Mouse (Mus musculus): ENCODE measurements at regions not wholly inside any gene's neighbourhood (a gene's known extent, or its start where the extent isn't known, plus 50 kb on each side); places are given as distances from the start of the nearest gene placed in this dataset.

- WGBS = 79% methylated on average over 6 of the region's 6 CpGs
- Histone ChIP-seq H3K36me3 (replicated peaks) (no peaks in the 10 kb centered on the region), H3K27ac (replicated peaks) (no peak overlapping the region), H3K4me1 (peaks cover 25% of the 10 kb centered on the region), H3K27me3 (replicated peaks; ENCODE audit: low read depth, poor library complexity, severe bottlenecking) (no peaks in the 10 kb centered on the region), H3K4me3 (no peak overlapping the region), H3K9me3 (no peaks in the 10 kb centered on the region)
- DNase-seq (ENCODE audit: low spot score) = no peak
These were observed 53.5 kb upstream of the Ralgapa2 start for GRCm38 (mm10) chr2:146565693-146566092.

GRCm38 (mm10) chr2:146568171-146568842 is 56.2 kb upstream of the Ralgapa2 start:
- no peaks in the 10 kb centered on the region for H3K9me3 ChIP-seq
- no peaks in the 10 kb centered on the region for H3K27me3 ChIP-seq (replicated peaks; ENCODE audit: low read depth, poor library complexity, severe bottlenecking)
- DNase-seq (ENCODE audit: low spot score) = peak; percentile 26
- WGBS = 70% methylated on average over 11 of the region's 11 CpGs
- peaks cover 18% of the 10 kb centered on the region for H3K4me1 ChIP-seq
- no peaks in the 10 kb centered on the region for H3K36me3 ChIP-seq (replicated peaks)
- no peak overlapping the region for H3K27ac ChIP-seq (replicated peaks)
- no peak overlapping the region for H3K4me3 ChIP-seq

GRCm38 (mm10) chr2:146571036-146571435 is 58.9 kb upstream of the Ralgapa2 start:
- no peaks in the 10 kb centered on the region for H3K9me3 ChIP-seq
- H3K4me1 ChIP-seq = peaks cover 29% of the 10 kb centered on the region
- no peak overlapping the region for H3K27ac ChIP-seq (replicated peaks)
- H3K36me3 ChIP-seq (replicated peaks) = no peaks in the 10 kb centered on the region
- no peak overlapping the region for H3K4me3 ChIP-seq
- DNase-seq (ENCODE audit: low spot score) = no peak
- 92% methylated on average over 11 of the region's 11 CpGs for WGBS
- no peaks in the 10 kb centered on the region for H3K27me3 ChIP-seq (replicated peaks; ENCODE audit: low read depth, poor library complexity, severe bottlenecking)

- no peak for DNase-seq (ENCODE audit: low spot score)
- H3K4me1 ChIP-seq = peaks cover 34% of the 10 kb centered on the region
- H3K9me3 ChIP-seq = no peaks in the 10 kb centered on the region
- no peaks in the 10 kb centered on the region for H3K27me3 ChIP-seq (replicated peaks; ENCODE audit: low read depth, poor library complexity, severe bottlenecking)
- H3K36me3 ChIP-seq (replicated peaks) = no peaks in the 10 kb centered on the region
- H3K4me3 ChIP-seq = no peak overlapping the region
- WGBS = 89% methylated on average over 9 of the region's 9 CpGs
- no peak overlapping the region for H3K27ac ChIP-seq (replicated peaks)
These were observed 59.7 kb upstream of the Ralgapa2 start for GRCm38 (mm10) chr2:146571857-146572256.

- WGBS = 41% methylated on average over 3 of the region's 3 CpGs
- no peak for DNase-seq (ENCODE audit: low spot score)
- no peak overlapping the region for H3K27ac ChIP-seq (replicated peaks)
These were observed 63.6 kb upstream of the Ralgapa2 start for GRCm38 (mm10) chr2:146575610-146576297.

GRCm38 (mm10) chr2:146576298-146576905 is 64.3 kb upstream of the Ralgapa2 start:
- Histone ChIP-seq H3K4me3 (no peak overlapping the region), H3K36me3 (replicated peaks) (no peaks in the 10 kb centered on the region), H3K9me3 (no peaks in the 10 kb centered on the region), H3K27ac (replicated peaks) (no peak overlapping the region), H3K27me3 (replicated peaks; ENCODE audit: low read depth, poor library complexity, severe bottlenecking) (no peaks in the 10 kb centered on the region), H3K4me1 (peaks cover 22% of the 10 kb centered on the region)
- WGBS = 54% methylated on average over 4 of the region's 4 CpGs
- DNase-seq (ENCODE audit: low spot score) = no peak

More at GRCm38 (mm10) chr2:146575610-146576297, 63.6 kb upstream of the Ralgapa2 start:
- Histone ChIP-seq H3K4me1 (peaks cover 22% of the 10 kb centered on the region), H3K9me3 (no peaks in the 10 kb centered on the region), H3K4me3 (no peak overlapping the region), H3K36me3 (replicated peaks) (no peaks in the 10 kb centered on the region), H3K27me3 (replicated peaks; ENCODE audit: low read depth, poor library complexity, severe bottlenecking) (no peaks in the 10 kb centered on the region)

GRCm38 (mm10) chr2:146577096-146577495 is 65.0 kb upstream of the Ralgapa2 start:
- WGBS = 52% methylated on average over 3 of the region's 3 CpGs
- Histone ChIP-seq H3K9me3 (no peaks in the 10 kb centered on the region), H3K27ac (replicated peaks) (no peak overlapping the region), H3K36me3 (replicated peaks) (no peaks in the 10 kb centered on the region), H3K27me3 (replicated peaks; ENCODE audit: low read depth, poor library complexity, severe bottlenecking) (no peaks in the 10 kb centered on the region), H3K4me3 (no peak overlapping the region), H3K4me1 (peaks cover 22% of the 10 kb centered on the region)
- no peak for DNase-seq (ENCODE audit: low spot score)

- DNase-seq (ENCODE audit: low spot score) = no peak
- Histone ChIP-seq H3K27me3 (replicated peaks; ENCODE audit: low read depth, poor library complexity, severe bottlenecking) (no peaks in the 10 kb centered on the region), H3K9me3 (no peaks in the 10 kb centered on the region), H3K27ac (replicated peaks) (no peak overlapping the region), H3K36me3 (replicated peaks) (no peaks in the 10 kb centered on the region), H3K4me3 (no peak overlapping the region), H3K4me1 (peaks cover 10% of the 10 kb centered on the region; the same call in 1 of the 2 replicates)
- 87% methylated on average over 3 of the region's 3 CpGs for WGBS
These were observed 69.1 kb upstream of the Ralgapa2 start for GRCm38 (mm10) chr2:146581220-146581619.

- H3K27me3 ChIP-seq (replicated peaks; ENCODE audit: low read depth, poor library complexity, severe bottlenecking) = no peaks in the 10 kb centered on the region
- no peaks in the 10 kb centered on the region for H3K36me3 ChIP-seq (replicated peaks)
- no peaks in the 10 kb centered on the region for H3K4me1 ChIP-seq
- H3K27ac ChIP-seq (replicated peaks) = no peak overlapping the region
- no peak overlapping the region for H3K4me3 ChIP-seq
- H3K9me3 ChIP-seq = no peaks in the 10 kb centered on the region
- no peak for DNase-seq (ENCODE audit: low spot score)
These were observed 71.8 kb upstream of the Ralgapa2 start for GRCm38 (mm10) chr2:146583807-146584388.

GRCm38 (mm10) chr2:146586381-146586780 is 74.2 kb upstream of the Ralgapa2 start:
- Histone ChIP-seq H3K4me1 (no peaks in the 10 kb centered on the region), H3K9me3 (no peaks in the 10 kb centered on the region), H3K27me3 (replicated peaks; ENCODE audit: low read depth, poor library complexity, severe bottlenecking) (no peaks in the 10 kb centered on the region), H3K27ac (replicated peaks) (no peak overlapping the region), H3K4me3 (no peak overlapping the region), H3K36me3 (replicated peaks) (no peaks in the 10 kb centered on the region)
- WGBS = 86% methylated on average over 1 of the region's 1 CpGs
- no peak for DNase-seq (ENCODE audit: low spot score)

- no peaks in the 10 kb centered on the region for H3K4me1 ChIP-seq
- no peaks in the 10 kb centered on the region for H3K9me3 ChIP-seq
- H3K27ac ChIP-seq (replicated peaks) = no peak overlapping the region
- H3K36me3 ChIP-seq (replicated peaks) = no peaks in the 10 kb centered on the region
- DNase-seq (ENCODE audit: low spot score) = no peak
- H3K27me3 ChIP-seq (replicated peaks; ENCODE audit: low read depth, poor library complexity, severe bottlenecking) = no peaks in the 10 kb centered on the region
- 50% methylated on average over 3 of the region's 3 CpGs for WGBS
- no peak overlapping the region for H3K4me3 ChIP-seq
These were observed 74.8 kb upstream of the Ralgapa2 start for GRCm38 (mm10) chr2:146586981-146587380.

GRCm38 (mm10) chr2:146589860-146590259 is 77.7 kb upstream of the Ralgapa2 start:
- WGBS = 90% methylated on average over 3 of the region's 3 CpGs
- no peaks in the 10 kb centered on the region for H3K4me1 ChIP-seq
- H3K27me3 ChIP-seq (replicated peaks; ENCODE audit: low read depth, poor library complexity, severe bottlenecking) = no peaks in the 10 kb centered on the region
- no peak overlapping the region for H3K27ac ChIP-seq (replicated peaks)
- no peaks in the 10 kb centered on the region for H3K9me3 ChIP-seq
- DNase-seq (ENCODE audit: low spot score) = no peak
- H3K36me3 ChIP-seq (replicated peaks) = no peaks in the 10 kb centered on the region
- H3K4me3 ChIP-seq = no peak overlapping the region
